Mouse (Mus musculus) intestine, postnatal 0 days (tissue): ENCODE data around the gene BC052040. TPM values are rescaled to one million over a fixed set of nuclear protein-coding genes. Genes with fewer than 3 reads are reported as not detected.

Source experiments
- ATAC-seq: fragments of 200-750 bp; cut with Nextera tagmentation; 2 replicates; pipeline ENCODE4 v1.8.0; 2017; ENCODE audit warnings: mild to moderate bottlenecking, moderate TSS enrichment, moderate library complexity
- H3K27ac ChIP-seq: fragments of 300-500 bp; sonication (generic); 2 replicates; pipeline ENCODE4 v1.5.1; 2014; ENCODE audit warnings: mild to moderate bottlenecking, low read depth, low read length, moderate library complexity
- H3K27me3 ChIP-seq: fragments of 300-500 bp; sonication (generic); replicated peaks from 2 replicates; pipeline ENCODE4 v1.6.1; 2014; ENCODE audit warnings: low read length, mixed read lengths; ENCODE audit not compliant: control insufficient read depth, insufficient read depth
- H3K36me3 ChIP-seq: fragments of 300-500 bp; sonication (generic); 2 replicates; pipeline ENCODE4 v1.6.1; 2014; ENCODE audit warnings: mild to moderate bottlenecking, moderate library complexity; ENCODE audit not compliant: control insufficient read depth, insufficient read depth
- H3K4me1 ChIP-seq: fragments of 300-500 bp; sonication (generic); replicated peaks from 2 replicates; pipeline ENCODE4 v1.6.1; 2014; ENCODE audit warnings: antibody characterized with exemption, low read length, mixed read lengths; ENCODE audit not compliant: control insufficient read depth, insufficient read depth
- H3K4me2 ChIP-seq: fragments of 300-500 bp; sonication (generic); replicated peaks from 2 replicates; pipeline ENCODE4 v1.6.1; 2014; ENCODE audit warnings: low read depth, mild to moderate bottlenecking, moderate library complexity
- H3K4me3 ChIP-seq: fragments of 300-500 bp; sonication (generic); 2 replicates; pipeline ENCODE4 v1.5.1; 2014; ENCODE audit warnings: low read depth, low read length
- H3K9ac ChIP-seq: fragments of 300-500 bp; sonication (generic); 2 replicates; pipeline ENCODE4 v1.6.1; 2014; ENCODE audit warnings: mild to moderate bottlenecking, low read depth, low read length
- H3K9me3 ChIP-seq: fragments of 300-500 bp; sonication (generic); 2 replicates; pipeline ENCODE4 v1.6.1; 2016; ENCODE audit warnings: mixed run types; ENCODE audit not compliant: control insufficient read depth
- CTCF ChIP-seq: sonication (generic); IDR thresholded peaks from 2 replicates; pipeline ENCODE4 v1.5.1; 2016; ENCODE audit warnings: low read depth, mild to moderate bottlenecking, control low read depth, antibody characterized with exemption, moderate library complexity
- WGBS: fragments of 180-500 bp; shearing (Covaris S2); extraction: QIAGEN DNeasy Blood & Tissue Kit; methylation state at CpG from one replicate; pipeline ENCODE4 v1.1.7; 2014; 5-methylcytosine and 5-hydroxymethylcytosine counted together
- polyA plus RNA-seq: library from polyadenylated mRNA; unstranded; fragments of >200 nt; fragmentation: Nextera tagmentation; extraction: Ambion mirVana; gene quantifications from 2 replicates; pipeline ENCODE4 v1.2.1, GENCODE M21; 2015

Gene BC052040
- polyA plus RNA-seq, 1 experiment from 2014 or later: 4.7 TPM

- no peak for TF ChIP-seq CTCF
- no peaks in the 10 kb centered on the region for H3K9me3 ChIP-seq
- H3K4me3 ChIP-seq: no peak overlapping the region
- no peaks in the 10 kb centered on the region for H3K4me1 ChIP-seq
- H3K9ac ChIP-seq: no peak overlapping the region
- H3K4me2 ChIP-seq: no peak overlapping the region
- WGBS: 70% methylated on average over 3 of the region's 3 CpGs
- no peaks in the 10 kb centered on the region for H3K27me3 ChIP-seq
- 0 out of 2 replicates have a peak, but pooled peaks cover 3% of the 10 kb centered on the region for H3K36me3 ChIP-seq
- H3K27ac ChIP-seq: no peak overlapping the region
- ATAC-seq: no peak
These were observed 136.5 kb downstream of the BC052040 start for GRCm38 (mm10) chr2:115717980-115718379.

- WGBS: 50% methylated on average over 8 of the region's 8 CpGs
- no peak overlapping the region for H3K9ac ChIP-seq
- H3K36me3 ChIP-seq: 0 out of 2 replicates have a peak, but pooled peaks cover 3% of the 10 kb centered on the region
- H3K9me3 ChIP-seq: no peaks in the 10 kb centered on the region
- no peak overlapping the region for H3K4me2 ChIP-seq
- H3K4me1 ChIP-seq: no peaks in the 10 kb centered on the region
- H3K27ac ChIP-seq: no peak overlapping the region
- ATAC-seq: no peak
- H3K4me3 ChIP-seq: no peak overlapping the region
- no peaks in the 10 kb centered on the region for H3K27me3 ChIP-seq
- no peak for TF ChIP-seq CTCF
These were observed 141.9 kb downstream of the BC052040 start for GRCm38 (mm10) chr2:115723452-115723851.

- 0 out of 2 replicates have a peak, but pooled peaks cover 3% of the 10 kb centered on the region for H3K36me3 ChIP-seq
- WGBS: 82% methylated on average over 6 of the region's 6 CpGs
- no peak for ATAC-seq
- H3K4me1 ChIP-seq: no peaks in the 10 kb centered on the region
- no peak overlapping the region for H3K4me3 ChIP-seq
- no peak overlapping the region for H3K4me2 ChIP-seq
- no peaks in the 10 kb centered on the region for H3K27me3 ChIP-seq
- no peak for TF ChIP-seq CTCF
- no peaks in the 10 kb centered on the region for H3K9me3 ChIP-seq
- H3K9ac ChIP-seq: no peak overlapping the region
- no peak overlapping the region for H3K27ac ChIP-seq
These were observed 142.7 kb downstream of the BC052040 start for GRCm38 (mm10) chr2:115724216-115724615.

- Histone ChIP-seq H3K36me3 (no peaks in the 10 kb centered on the region), H3K4me3 (no peak overlapping the region), H3K9ac (no peak overlapping the region), H3K27ac (no peak overlapping the region), H3K9me3 (no peaks in the 10 kb centered on the region), H3K27me3 (no peaks in the 10 kb centered on the region), H3K4me1 (no peaks in the 10 kb centered on the region), H3K4me2 (no peak overlapping the region)
- no peak for ATAC-seq
- 92% methylated on average over 6 of the region's 6 CpGs for WGBS
- TF ChIP-seq CTCF: no peak
These were observed 143.2 kb downstream of the BC052040 start for GRCm38 (mm10) chr2:115724726-115725125.

GRCm38 (mm10) chr2:115725503-115725902, 144.0 kb downstream of the BC052040 start:
- ATAC-seq: no peak
- H3K9ac ChIP-seq: no peak overlapping the region
- H3K27ac ChIP-seq: no peak overlapping the region
- no peaks in the 10 kb centered on the region for H3K4me1 ChIP-seq
- no peaks in the 10 kb centered on the region for H3K9me3 ChIP-seq
- H3K4me3 ChIP-seq: no peak overlapping the region
- no peaks in the 10 kb centered on the region; the same call in 1 of the 2 replicates for H3K36me3 ChIP-seq
- no peak overlapping the region for H3K4me2 ChIP-seq
- no peaks in the 10 kb centered on the region for H3K27me3 ChIP-seq
- no peak for TF ChIP-seq CTCF
- 82% methylated on average over 6 of the region's 6 CpGs for WGBS

- Histone ChIP-seq H3K27me3 (no peaks in the 10 kb centered on the region), H3K9me3 (no peaks in the 10 kb centered on the region), H3K4me2 (no peak overlapping the region), H3K36me3 (no peaks in the 10 kb centered on the region; the same call in 1 of the 2 replicates), H3K27ac (no peak overlapping the region), H3K4me3 (no peak overlapping the region), H3K4me1 (no peaks in the 10 kb centered on the region), H3K9ac (no peak overlapping the region)
- TF ChIP-seq CTCF: no peak
- no peak for ATAC-seq
- WGBS: 72% methylated on average over 6 of the region's 6 CpGs
These were observed 144.4 kb downstream of the BC052040 start for GRCm38 (mm10) chr2:115725926-115726325.

GRCm38 (mm10) chr2:115726806-115727205, 145.3 kb downstream of the BC052040 start:
- no peak overlapping the region for H3K27ac ChIP-seq
- H3K4me3 ChIP-seq: no peak overlapping the region
- H3K27me3 ChIP-seq: no peaks in the 10 kb centered on the region
- WGBS: 88% methylated on average over 5 of the region's 5 CpGs
- no peak for TF ChIP-seq CTCF
- H3K9ac ChIP-seq: no peak overlapping the region
- no peak overlapping the region for H3K4me2 ChIP-seq
- H3K4me1 ChIP-seq: no peaks in the 10 kb centered on the region
- no peaks in the 10 kb centered on the region; the same call in 1 of the 2 replicates for H3K36me3 ChIP-seq
- no peak for ATAC-seq
- no peaks in the 10 kb centered on the region for H3K9me3 ChIP-seq
